In the genomic region with DNA sequence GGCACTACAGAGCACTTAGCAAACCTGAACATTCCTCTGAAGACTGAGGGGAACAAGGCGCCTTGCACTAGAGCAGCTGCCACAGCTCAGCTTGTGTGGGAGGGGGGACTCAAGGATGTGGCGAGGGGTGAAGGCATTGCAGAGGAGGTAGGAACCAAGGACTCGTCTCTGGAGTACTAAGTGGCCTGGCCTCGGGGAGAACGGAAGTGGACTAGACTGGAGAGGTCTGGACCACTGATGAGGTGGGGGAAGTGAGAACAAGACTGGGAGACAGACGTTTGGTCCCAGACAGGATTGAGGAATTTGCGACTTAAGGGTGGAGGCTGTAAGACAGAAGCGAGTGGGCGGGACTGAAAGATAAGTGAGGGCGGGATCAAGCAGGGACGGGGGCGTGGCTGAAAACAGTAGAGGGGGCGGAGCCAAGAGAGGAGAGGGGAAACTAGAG, we compare ENCODE assay signal across 8 mouse cellular contexts. TPM values are rescaled to one million over a fixed set of nuclear protein-coding genes. Genes with fewer than 3 reads are reported as not detected.
A peak's percentile ranks its signal among the peaks of the same experiment; 100 is the strongest.
DNase-seq lines count a peak whose midpoint lies in the region; ATAC-seq and TF ChIP-seq lines count a peak whose summit lies in the region.

No protein-coding gene starts in this region.

- peaks cover 38% of the 10 kb centered on the region for H3K4me1 ChIP-seq in embryonic facial prominence, embryonic 15.5 days
- H3K4me1 ChIP-seq in heart, embryonic 13.5 days: peaks cover 64% of the 10 kb centered on the region
- peaks cover 18% of the 10 kb centered on the region for H3K4me1 ChIP-seq in kidney, embryonic 14.5 days (ENCODE audit: control insufficient read depth, insufficient read depth, low read length)
- peaks cover 20% of the 10 kb centered on the region for H3K4me1 ChIP-seq in liver, embryonic 11.5 days (replicated peaks; ENCODE audit: control insufficient read depth, insufficient read depth, low read length)
- peaks cover 5% of the 10 kb centered on the region for H3K4me1 ChIP-seq in stomach, postnatal 0 days (replicated peaks; ENCODE audit: control insufficient read depth, insufficient read depth)

- no peak for TF ChIP-seq EP300 in stomach, postnatal 0 days (optimal IDR thresholded peaks at IDR 0.05)

- peak; percentile 59 for DNase-seq in adrenal gland, adult 2 months
- DNase-seq in liver, embryonic 11.5 days (ENCODE audit: low spot score): peak; percentile 54
- peak; percentile 74 for DNase-seq in stomach, postnatal 0 days (ENCODE audit: low spot score)

- H3K4me3 ChIP-seq in C2C12 (ENCODE audit: insufficient read depth, poor library complexity, severe bottlenecking): peak overlapping the region; percentile 12
- peak overlapping the region; percentile 29 for H3K4me3 ChIP-seq in embryonic facial prominence, embryonic 15.5 days (replicated peaks)
- H3K4me3 ChIP-seq in heart, embryonic 13.5 days: peak overlapping the region; percentile 94
- peak overlapping the region; percentile 15 for H3K4me3 ChIP-seq in kidney, embryonic 14.5 days (ENCODE audit: low read length)
- H3K4me3 ChIP-seq in liver, embryonic 11.5 days (ENCODE audit: low read depth, low read length): 0 out of 2 replicates have a peak overlapping the region, but pooled peaks have one; percentile 11
- H3K4me3 ChIP-seq in stomach, postnatal 0 days (ENCODE audit: low read depth, low read length): peak overlapping the region; percentile 21

- no peaks in the 10 kb centered on the region for H3K27me3 ChIP-seq in C2C12 (ENCODE audit: control insufficient read depth, insufficient read depth, insufficient read length)
- H3K27me3 ChIP-seq in embryonic facial prominence, embryonic 15.5 days: no peaks in the 10 kb centered on the region
- peaks cover 10% of the 10 kb centered on the region for H3K27me3 ChIP-seq in heart, embryonic 13.5 days (replicated peaks)
- no peaks in the 10 kb centered on the region for H3K27me3 ChIP-seq in kidney, embryonic 14.5 days (ENCODE audit: control insufficient read depth, insufficient read depth, low read length)
- H3K27me3 ChIP-seq in liver, embryonic 11.5 days (replicated peaks; ENCODE audit: control insufficient read depth, insufficient read depth, low read length): peaks cover 16% of the 10 kb centered on the region
- no peaks in the 10 kb centered on the region for H3K27me3 ChIP-seq in stomach, postnatal 0 days (ENCODE audit: control insufficient read depth, insufficient read depth, low read length)

- H3K36me3 ChIP-seq in C2C12 (ENCODE audit: control insufficient read depth, insufficient read depth): peaks cover 9% of the 10 kb centered on the region
- H3K36me3 ChIP-seq in embryonic facial prominence, embryonic 15.5 days: no peaks in the 10 kb centered on the region
- no peaks in the 10 kb centered on the region for H3K36me3 ChIP-seq in heart, embryonic 13.5 days
- H3K36me3 ChIP-seq in kidney, embryonic 14.5 days (ENCODE audit: control insufficient read depth, insufficient read depth, low read length): no peaks in the 10 kb centered on the region
- no peaks in the 10 kb centered on the region for H3K36me3 ChIP-seq in liver, embryonic 11.5 days (ENCODE audit: control insufficient read depth, insufficient read depth, low read length)
- H3K36me3 ChIP-seq in stomach, postnatal 0 days (ENCODE audit: control insufficient read depth, insufficient read depth, low read length): no peaks in the 10 kb centered on the region

- H3ac ChIP-seq in C2C12 (ENCODE audit: control insufficient read depth, insufficient read length, low read depth): no peak overlapping the region

- 0 out of 2 replicates have a peak overlapping the region, but pooled peaks have one; percentile 23 for H3K9ac ChIP-seq in embryonic facial prominence, embryonic 15.5 days
- H3K9ac ChIP-seq in heart, embryonic 13.5 days: peak overlapping the region; percentile 3; the same call in 1 of the 2 replicates
- H3K9ac ChIP-seq in kidney, embryonic 14.5 days (ENCODE audit: low read depth, low read length): peak overlapping the region; percentile 18; the same call in 1 of the 2 replicates
- no peak overlapping the region for H3K9ac ChIP-seq in liver, embryonic 11.5 days (ENCODE audit: low read depth, low read length)
- H3K9ac ChIP-seq in stomach, postnatal 0 days (ENCODE audit: low read length): peak overlapping the region; percentile 41

- no peaks in the 10 kb centered on the region for H3K9me3 ChIP-seq in embryonic facial prominence, embryonic 15.5 days (replicated peaks)
- no peaks in the 10 kb centered on the region for H3K9me3 ChIP-seq in heart, embryonic 13.5 days
- H3K9me3 ChIP-seq in kidney, embryonic 14.5 days (ENCODE audit: control insufficient read depth, low read length): no peaks in the 10 kb centered on the region
- H3K9me3 ChIP-seq in liver, embryonic 11.5 days (ENCODE audit: control insufficient read depth, low read length): no peaks in the 10 kb centered on the region
- H3K9me3 ChIP-seq in stomach, postnatal 0 days (ENCODE audit: control insufficient read depth, low read length): no peaks in the 10 kb centered on the region

- 7% methylated on average over 13 of the region's 13 CpGs for WGBS in embryonic facial prominence, embryonic 15.5 days
- WGBS in heart, embryonic 13.5 days: 4% methylated on average over 13 of the region's 13 CpGs
- 4% methylated on average over 13 of the region's 13 CpGs for WGBS in kidney, embryonic 14.5 days
- 6% methylated on average over 13 of the region's 13 CpGs for WGBS in liver, embryonic 11.5 days
- 6% methylated on average over 13 of the region's 13 CpGs for WGBS in stomach, postnatal 0 days

- H3K79me2 ChIP-seq in C2C12 (ENCODE audit: control insufficient read depth, insufficient read depth): peaks cover 62% of the 10 kb centered on the region

- no peak for ATAC-seq in embryonic facial prominence, embryonic 15.5 days (ENCODE audit: insufficient number of reproducible peaks, low FRiP score, low TSS enrichment, low read depth)
- no peak for ATAC-seq in heart, embryonic 13.5 days (ENCODE audit: extremely low read depth, insufficient number of reproducible peaks, low FRiP score, low TSS enrichment)
- peak; percentile 22; the same call in 1 of the 2 replicates for ATAC-seq in kidney, embryonic 14.5 days (ENCODE audit: low FRiP score, low TSS enrichment)
- ATAC-seq in liver, embryonic 11.5 days (replicated peaks; ENCODE audit: low FRiP score): 0 out of 2 replicates have a peak, but pooled peaks have one; percentile 10
- ATAC-seq in monocyte, adult 5-6 weeks (replicated peaks; ENCODE audit: insufficient number of reproducible peaks, low FRiP score, low TSS enrichment, poor library complexity, severe bottlenecking): peak; percentile 23; the same call in 1 of the 2 replicates
- peak; percentile 19; the same call in 1 of the 2 replicates for ATAC-seq in stomach, postnatal 0 days (ENCODE audit: low FRiP score, low TSS enrichment)

- peak overlapping the region; percentile 58 for H3K4me2 ChIP-seq in embryonic facial prominence, embryonic 15.5 days (replicated peaks)
- peak overlapping the region; percentile 71 for H3K4me2 ChIP-seq in heart, embryonic 13.5 days
- peak overlapping the region; percentile 75 for H3K4me2 ChIP-seq in kidney, embryonic 14.5 days (replicated peaks; ENCODE audit: low read depth, low read length)
- peak overlapping the region; percentile 92 for H3K4me2 ChIP-seq in liver, embryonic 11.5 days
- H3K4me2 ChIP-seq in stomach, postnatal 0 days (replicated peaks; ENCODE audit: low read depth): peak overlapping the region; percentile 54

- H3K79me3 ChIP-seq in C2C12 (ENCODE audit: low read depth): peaks cover 57% of the 10 kb centered on the region

- no peak for TF ChIP-seq CTCF in C2C12 (IDR thresholded peaks at IDR 0.05; ENCODE audit: control insufficient read depth, insufficient read depth, insufficient read length)
- TF ChIP-seq CTCF in stomach, postnatal 0 days (IDR thresholded peaks at IDR 0.05; ENCODE audit: low read depth): no peak

- peak overlapping the region; percentile 84 for H3K27ac ChIP-seq in embryonic facial prominence, embryonic 15.5 days (replicated peaks)
- peak overlapping the region; percentile 93 for H3K27ac ChIP-seq in heart, embryonic 13.5 days (replicated peaks)
- H3K27ac ChIP-seq in kidney, embryonic 14.5 days (ENCODE audit: low read depth, low read length): peak overlapping the region; percentile 79
- H3K27ac ChIP-seq in liver, embryonic 11.5 days (ENCODE audit: low read depth, low read length): peak overlapping the region; percentile 47
- peak overlapping the region; percentile 69 for H3K27ac ChIP-seq in stomach, postnatal 0 days (replicated peaks)

TF ChIP-seq in C2C12, 6 proteins besides CTCF, POLR2A, EP300 and RAD21:
- TF ChIP-seq CEBPB (IDR thresholded peaks at IDR 0.05; ENCODE audit: low read depth) (no peak), MAX (IDR thresholded peaks at IDR 0.05) (no peak), MYOD1 (IDR thresholded peaks at IDR 0.05; ENCODE audit: control insufficient read depth, insufficient read length, low read depth) (no peak), MYOG (IDR thresholded peaks at IDR 0.05; ENCODE audit: control insufficient read depth, extremely low read depth, insufficient read length) (no peak), FOSL1 (IDR thresholded peaks at IDR 0.05; ENCODE audit: insufficient read depth, low read length, poor library complexity, severe bottlenecking) (no peak), USF1 (IDR thresholded peaks at IDR 0.05; ENCODE audit: low read depth) (no peak)

RNA-seq across cellular contexts. Expression of gene Smurf1, which starts 1.8 kb away (rescaled TPM):
- polyA plus RNA-seq in C2C12 (2012; fragmentation: generic; extraction: Trizol): 39.1 TPM
- total RNA-seq in adrenal gland, adult 2 months (2021): 10 to 100 TPM; 19.5 to 21.6 TPM
- 18.6 and 20.7 TPM in 2 replicates for polyA plus RNA-seq in adrenal gland, adult 2 months (2012; rRNA removed)
- 18.5 and 19.3 TPM in 2 replicates for polyA plus RNA-seq in embryonic facial prominence, embryonic 15.5 days (2015; fragmentation: Nextera tagmentation; extraction: Ambion mirVana)
- polyA plus RNA-seq in heart, embryonic 13.5 days (2015; fragmentation: Nextera tagmentation; extraction: Ambion mirVana): 12.1 and 12.4 TPM in 2 replicates
- 13.5 and 20.2 TPM in 2 replicates for polyA plus RNA-seq in kidney, embryonic 14.5 days (2014; fragmentation: Nextera tagmentation; extraction: Ambion mirVana)
- polyA plus RNA-seq in liver, embryonic 11.5 days (2014; fragmentation: Nextera tagmentation; extraction: Ambion mirVana): 8.6 and 9.2 TPM in 2 replicates
- total RNA-seq in monocyte, adult 5-6 weeks (2017): 11.8 to 23.2 TPM (median 17.6 TPM) in 3 replicates
- polyA plus RNA-seq in stomach, postnatal 0 days (2015; fragmentation: Nextera tagmentation; extraction: Ambion mirVana): 11.2 and 11.6 TPM in 2 replicates

Comparison
In these comparisons a context has a peak if more than half of its experiments do, and no peak if none do; other contexts are left out.
1. H3K4me3 ChIP-seq: peak in every context shown above with its lines; median percentile 94 in heart, embryonic 13.5 days; 29 in embryonic facial prominence, embryonic 15.5 days; 21 in stomach, postnatal 0 days; 15 in kidney, embryonic 14.5 days; 12 in C2C12; 11 in liver, embryonic 11.5 days.
2. ATAC-seq: peak in kidney, embryonic 14.5 days (single experiment), liver, embryonic 11.5 days (single experiment), monocyte, adult 5-6 weeks (single experiment) and stomach, postnatal 0 days (single experiment); none in embryonic facial prominence, embryonic 15.5 days (single experiment) and heart, embryonic 13.5 days (single experiment).
3. Peak in every context shown above with its lines, with median percentiles within 50 percentile points of each other: DNase-seq, H3K27ac ChIP-seq and H3K4me2 ChIP-seq.